Mouse (Mus musculus) CH12.LX (cell line): Measurements from ENCODE around the gene Aifm3. TPM values are rescaled to one million over a fixed set of nuclear protein-coding genes. Genes with fewer than 3 reads are reported as not detected.

Experiments used
- DNase-seq: peaks from one replicate; pipeline ENCODE4 v3.0.0-alpha.2; 2013; ENCODE audit errors: extremely low read depth
- H3K27ac ChIP-seq: 2 replicates; pipeline ENCODE4 v1.5.1; 2012; ENCODE audit warnings: low read depth, mild to moderate bottlenecking, control low read depth, moderate library complexity; ENCODE audit not compliant: insufficient read depth
- H3K27me3 ChIP-seq: replicated peaks from 2 replicates; pipeline ENCODE3; 2012; ENCODE audit warnings: inconsistent platforms
- H3K36me3 ChIP-seq, 2 experiments: replicated peaks in 1 of 2; 2 replicates each; pipeline versions ENCODE3 to v1.6.1; 2012; ENCODE audit warnings: inconsistent platforms in 1 of 2, low read length in 1 of 2, mild to moderate bottlenecking in 1 of 2, mixed read lengths in 1 of 2, moderate library complexity in 1 of 2; ENCODE audit not compliant: control insufficient read depth in 1 of 2, insufficient read depth in 1 of 2
- H3K4me1 ChIP-seq, 2 experiments: 2 replicates each; pipeline ENCODE4 v1.6.1; 2012; ENCODE audit warnings: inconsistent platforms in 1 of 2, moderate library complexity in 1 of 2; ENCODE audit not compliant: insufficient read depth in 2 of 2, control insufficient read depth in 1 of 2
- H3K4me2 ChIP-seq: 2 replicates; pipeline ENCODE4 v1.6.1; 2012; ENCODE audit warnings: low read depth, mild to moderate bottlenecking, control low read depth; ENCODE audit not compliant: poor library complexity, insufficient read depth, severe bottlenecking
- H3K4me3 ChIP-seq, 3 experiments: fragments of 150-350 bp in 1 of 3; sonication (generic) in 1 of 3; replicated peaks in 1 of 3; 2 replicates each; pipeline versions ENCODE3 to v1.5.1; 2011 to 2012; ENCODE audit warnings: low read depth in 2 of 3, low read length in 2 of 3, mild to moderate bottlenecking in 2 of 3, moderate library complexity in 2 of 3, control low read depth in 1 of 3, improper control_type of control experiment in 1 of 3, inconsistent platforms in 1 of 3, mixed read lengths in 1 of 3; ENCODE audit not compliant: poor library complexity in 1 of 3
- H3K79me2 ChIP-seq: replicated peaks from 2 replicates; pipeline ENCODE4 v1.6.1; 2012; ENCODE audit warnings: mild to moderate bottlenecking, moderate library complexity; ENCODE audit not compliant: control insufficient read depth, poor library complexity, insufficient read depth, severe bottlenecking; ENCODE audit errors: extremely low read depth
- H3K9ac ChIP-seq: 2 replicates; pipeline ENCODE4 v1.6.1; 2012; ENCODE audit warnings: low read depth, mild to moderate bottlenecking, control low read depth, moderate library complexity; ENCODE audit not compliant: insufficient read depth
- H3K9me3 ChIP-seq: replicated peaks from 2 replicates; pipeline ENCODE3; 2012; ENCODE audit warnings: low read length, inconsistent platforms, mixed read lengths
- CHD2 ChIP-seq: IDR thresholded peaks from 2 replicates; pipeline ENCODE4 v1.6.1; 2011; ENCODE audit warnings: low read length, improper control_type of control experiment
- CTCF ChIP-seq, 2 experiments: IDR thresholded peaks in 1 of 2; conservative IDR thresholded peaks in 1 of 2; 2 replicates each; pipeline ENCODE4 v1.5.1; 2011 to 2012; ENCODE audit warnings: low read depth in 2 of 2, low read length in 2 of 2, improper control_type of control experiment in 1 of 2, inconsistent platforms in 1 of 2, mild to moderate bottlenecking in 1 of 2, moderate library complexity in 1 of 2
- ELF1 ChIP-seq: IDR thresholded peaks from 2 replicates; pipeline ENCODE4 v1.6.1; 2014; ENCODE audit warnings: low read depth, mild to moderate bottlenecking, inconsistent platforms, low read length, improper control_type of control experiment
- EP300 ChIP-seq: IDR thresholded peaks from 2 replicates; pipeline ENCODE4 v1.6.1; 2011; ENCODE audit warnings: low read length, improper control_type of control experiment
- HCFC1 ChIP-seq: IDR thresholded peaks from 2 replicates; pipeline ENCODE4 v1.6.1; 2012; ENCODE audit warnings: low read depth, mild to moderate bottlenecking, inconsistent platforms, low read length, improper control_type of control experiment
- JUND ChIP-seq: conservative IDR thresholded peaks from 2 replicates; pipeline ENCODE4 v1.6.1; 2011; ENCODE audit warnings: low read depth, low read length, improper control_type of control experiment
- MAZ ChIP-seq: IDR thresholded peaks from 2 replicates; pipeline ENCODE4 v1.6.1; 2012; ENCODE audit warnings: low read depth, mild to moderate bottlenecking, inconsistent platforms, low read length, improper control_type of control experiment, moderate library complexity
- MYC ChIP-seq: IDR thresholded peaks from 2 replicates; pipeline ENCODE4 v1.6.1; 2011; ENCODE audit warnings: low read depth, mild to moderate bottlenecking, improper control_type of control experiment, low read length
- NELFE ChIP-seq: IDR thresholded peaks from 2 replicates; pipeline ENCODE4 v1.6.1; 2011; ENCODE audit warnings: low read depth, low read length, improper control_type of control experiment
- NRF1 ChIP-seq: IDR thresholded peaks from 2 replicates; pipeline ENCODE4 v1.6.1; 2014; ENCODE audit warnings: low read depth, mild to moderate bottlenecking, inconsistent platforms, low read length, improper control_type of control experiment, moderate library complexity
- SIN3A ChIP-seq: IDR thresholded peaks from 2 replicates; pipeline ENCODE4 v1.6.1; 2012; ENCODE audit warnings: low read length, improper control_type of control experiment, inconsistent platforms
- UBTF ChIP-seq: IDR thresholded peaks from 2 replicates; pipeline ENCODE4 v1.6.1; 2012; ENCODE audit warnings: low read depth, mild to moderate bottlenecking, inconsistent platforms, low read length, improper control_type of control experiment, moderate library complexity
- USF1 ChIP-seq: IDR thresholded peaks from 2 replicates; pipeline ENCODE4 v1.6.1; 2014; ENCODE audit warnings: low read depth, mild to moderate bottlenecking, inconsistent platforms, low read length, improper control_type of control experiment
- ZC3H11A ChIP-seq: IDR thresholded peaks from 2 replicates; pipeline ENCODE4 v1.6.1; 2012; ENCODE audit warnings: low read depth, mild to moderate bottlenecking, inconsistent platforms, low read length, improper control_type of control experiment
- ZKSCAN1 ChIP-seq: IDR thresholded peaks from 2 replicates; pipeline ENCODE4 v1.6.1; 2012; ENCODE audit warnings: low read depth, inconsistent platforms, low read length, improper control_type of control experiment, borderline replicate concordance
- ZNF384 ChIP-seq: IDR thresholded peaks from 2 replicates; pipeline ENCODE4 v1.6.1; 2012; ENCODE audit warnings: low read depth, low read length, improper control_type of control experiment, inconsistent platforms
- dilution Hi-C: fragments of 300-500 bp; cut with MboI; formaldehyde crosslinking; loops from 2 replicates; pipeline ENCODE4 v1.14.3; 2020; ENCODE audit warnings: low sequenced_read_pairs; ENCODE audit not compliant: extremely low pct_unique_long_range_greater_than_20kb, extremely low pct_ligation_motif_present
- in situ Hi-C: fragments of 300-500 bp; cut with MboI; formaldehyde crosslinking; loops from 3 replicates; pipeline ENCODE4 v1.14.3; 2019; ENCODE audit warnings: low sequenced_read_pairs, low pct_ligation_motif_present, low pct_unique_long_range_greater_than_20kb, mixed read lengths
- polyA plus RNA-seq: library from polyadenylated mRNA; unstranded; fragments of >175 nt; gene quantifications from 2 replicates; pipeline ENCODE4 v1.2.1, GENCODE M21; 2012; ENCODE audit warnings: low read depth; ENCODE audit not compliant: insufficient read length
- total RNA-seq, 2 experiments: library from RNA; depleted of rRNA; stranded (reverse); fragments of 300-350 nt in 1 of 2; fragments of >200 nt in 1 of 2; gene quantifications; 2 replicates each; pipeline ENCODE4 v1.2.3; 2012 to 2014

The Aifm3 gene
- total and polyA plus RNA-seq, 3 experiments = not detected

- TF ChIP-seq MYC (peak; percentile 84; the same call in 1 of the 2 replicates), NRF1 (peak; percentile 96), NELFE (peak; percentile 99), EP300 (no peak), ELF1 (peak; percentile 86), HCFC1 (peak; percentile 79), ZKSCAN1 (no peak)
Measured at GRCm38 (mm10) chr16:17451541-17452372, 37.7 kb upstream of the Aifm3 start, which contains the start of gene Crkl (continued).

- in situ Hi-C loops = no loop called here
Measured at GRCm38 (mm10) chr16:17452373-17452715, 37.1 kb upstream of the Aifm3 start.

GRCm38 (mm10) chr16:17456901-17457300 is 32.5 kb upstream of the Aifm3 start:
- peaks cover 12 to 55% of the 10 kb centered on the region in 2 experiments for H3K36me3 ChIP-seq
- H3K9me3 ChIP-seq = no peaks in the 10 kb centered on the region
- peaks cover 80% of the 10 kb centered on the region for H3K79me2 ChIP-seq
- H3K27ac ChIP-seq = no peak overlapping the region
- no peak overlapping the region for H3K4me2 ChIP-seq
- DNase-seq = no peak
- no peak for TF ChIP-seq CHD2
- TF ChIP-seq ZKSCAN1 = no peak
- TF ChIP-seq ZC3H11A = no peak
- TF ChIP-seq MAZ = no peak
- TF ChIP-seq CTCF (conservative IDR thresholded peaks at IDR 0.05 in 1 of 2, IDR thresholded peaks at IDR 0.05 in 1 of 2; ENCODE audit: low read depth in 2 of 2, low read length in 2 of 2) = no peak
- TF ChIP-seq NRF1 = no peak
- no peak for TF ChIP-seq USF1
- H3K9ac ChIP-seq = no peak overlapping the region
- dilution Hi-C loops = no loop called here
- no peaks in the 10 kb centered on the region for H3K27me3 ChIP-seq
- H3K4me3 ChIP-seq = no peak overlapping the region
- in situ Hi-C loops = no loop called here
- H3K4me1 ChIP-seq = peaks cover 10 to 61% of the 10 kb centered on the region in 2 experiments; a peak in 3 of 4 replicates

More at GRCm38 (mm10) chr16:17452373-17452715, 37.1 kb upstream of the Aifm3 start:
- peak overlapping the region; percentile 82 to 98 (median 85) for H3K4me3 ChIP-seq
- H3K4me2 ChIP-seq = peak overlapping the region; percentile 1; the same call in 1 of the 2 replicates
- no peaks in the 10 kb centered on the region for H3K27me3 ChIP-seq
- H3K9ac ChIP-seq = peak overlapping the region; percentile 84
- no peaks in the 10 kb centered on the region for H3K9me3 ChIP-seq
- TF ChIP-seq JUND (no peak), ZNF384 (no peak), SIN3A (no peak), USF1 (no peak), UBTF (peak; percentile 31)
- TF ChIP-seq, all 38 proteins: peak for 1
- dilution Hi-C loops = no loop called here
- Histone ChIP-seq H3K36me3 (peaks cover 8 to 25% of the 10 kb centered on the region in 2 experiments), H3K27ac (peak overlapping the region; percentile 38; the same call in 1 of the 2 replicates), H3K79me2 (peaks cover 42% of the 10 kb centered on the region), H3K4me1 (peaks cover 7 to 36% of the 10 kb centered on the region in 2 experiments; a peak in 3 of 4 replicates)
- peak; percentile 48 for DNase-seq
